Mouse (Mus musculus): ENCODE results near the gene Pigp.
A peak's percentile ranks its signal among the peaks of the same experiment; 100 is the strongest.

Pigp gene

GRCm38 (mm10) chr16:94371301-94371931, at the start of gene Pigp:
Pigp (minus strand) TSS chr16:94371842.
- peak; percentile 73 for DNase-seq (ENCODE audit: low read depth)

- DNase-seq (ENCODE audit: low read depth) = no peak
Observed at GRCm38 (mm10) chr16:94420498-94420897, 48.9 kb upstream of the Pigp start.

- no peak for DNase-seq (ENCODE audit: low read depth)
Observed at GRCm38 (mm10) chr16:94414151-94414550, 42.5 kb upstream of the Pigp start.

GRCm38 (mm10) chr16:94412760-94413159, 41.1 kb upstream of the Pigp start:
- DNase-seq (ENCODE audit: low read depth) = no peak

GRCm38 (mm10) chr16:94412198-94412597, 40.6 kb upstream of the Pigp start:
- DNase-seq (ENCODE audit: low read depth) = no peak

GRCm38 (mm10) chr16:94411287-94411686, 39.6 kb upstream of the Pigp start:
- DNase-seq (ENCODE audit: low read depth) = no peak

GRCm38 (mm10) chr16:94402185-94402584, 30.5 kb upstream of the Pigp start:
- peak; percentile 60 for DNase-seq (ENCODE audit: low read depth)

GRCm38 (mm10) chr16:94401636-94402035, 30.0 kb upstream of the Pigp start:
- DNase-seq (ENCODE audit: low read depth) = no peak

GRCm38 (mm10) chr16:94399141-94399540, 27.5 kb upstream of the Pigp start:
- no peak for DNase-seq (ENCODE audit: low read depth)

GRCm38 (mm10) chr16:94396641-94397040, 25.0 kb upstream of the Pigp start:
- no peak for DNase-seq (ENCODE audit: low read depth)

- no peak for DNase-seq (ENCODE audit: low read depth)
Observed at GRCm38 (mm10) chr16:94395051-94395450, 23.4 kb upstream of the Pigp start.

- no peak for DNase-seq (ENCODE audit: low read depth)
Observed at GRCm38 (mm10) chr16:94392299-94392698, 20.7 kb upstream of the Pigp start.

- no peak for DNase-seq (ENCODE audit: low read depth)
Observed at GRCm38 (mm10) chr16:94387690-94388089, 16.0 kb upstream of the Pigp start.

- DNase-seq (ENCODE audit: low read depth) = no peak
Observed at GRCm38 (mm10) chr16:94383277-94383676, 11.6 kb upstream of the Pigp start.

GRCm38 (mm10) chr16:94379386-94379785, 7.7 kb upstream of the Pigp start:
- peak; percentile 66 for DNase-seq (ENCODE audit: low read depth)

- DNase-seq (ENCODE audit: low read depth) = no peak
Observed at GRCm38 (mm10) chr16:94370915-94371300, 734 bp downstream of the Pigp start.

- DNase-seq (ENCODE audit: low read depth) = peak; percentile 96
Observed at GRCm38 (mm10) chr16:94370173-94370914, 1.3 kb downstream of the Pigp start, which contains the start of gene Ttc3. Ttc3 (plus strand) TSS chr16:94370618.

- DNase-seq (ENCODE audit: low read depth) = peak; percentile 26
Observed at GRCm38 (mm10) chr16:94369596-94370172, 2.0 kb downstream of the Pigp start.

- no peak for DNase-seq (ENCODE audit: low read depth)
Observed at GRCm38 (mm10) chr16:94365435-94365834, 6.2 kb downstream of the Pigp start.

GRCm38 (mm10) chr16:94363814-94364213, 7.8 kb downstream of the Pigp start:
- no peak for DNase-seq (ENCODE audit: low read depth)

- peak; percentile 84 for DNase-seq (ENCODE audit: low read depth)
Observed at GRCm38 (mm10) chr16:94362174-94362873, 9.3 kb downstream of the Pigp start.

GRCm38 (mm10) chr16:94360578-94361350, 10.9 kb downstream of the Pigp start:
- DNase-seq (ENCODE audit: low read depth) = no peak
